Mouse (Mus musculus) limb, embryonic 11.5 days (tissue): ENCODE measurements at regions not wholly inside any gene's neighbourhood (a gene's known extent, or its start where the extent isn't known, plus 50 kb on each side); places are given as distances from the start of the nearest gene placed in this dataset.

Source experiments
- ATAC-seq: fragments of 200-750 bp; cut with Nextera tagmentation; 2 replicates; pipeline ENCODE4 v1.8.0; 2017; ENCODE audit warnings: low read depth; ENCODE audit not compliant: insufficient number of reproducible peaks, low FRiP score, low TSS enrichment
- DNase-seq: peaks from one replicate; pipeline ENCODE4 v3.0.0-alpha.2; 2015; ENCODE audit warnings: low spot score
- H3K27ac ChIP-seq: fragments of 300-500 bp; sonication (generic); replicated peaks from 2 replicates; pipeline ENCODE4 v1.5.1; 2014; ENCODE audit warnings: low read depth, mild to moderate bottlenecking, low read length
- H3K27me3 ChIP-seq: fragments of 300-500 bp; sonication (generic); 2 replicates; pipeline ENCODE4 v1.6.1; 2014; ENCODE audit warnings: mild to moderate bottlenecking, low read length, mixed read lengths; ENCODE audit not compliant: control insufficient read depth, insufficient read depth
- H3K36me3 ChIP-seq: fragments of 300-500 bp; sonication (generic); 2 replicates; pipeline ENCODE4 v1.6.1; 2014; ENCODE audit warnings: mild to moderate bottlenecking, low read length, moderate library complexity, mixed read lengths; ENCODE audit not compliant: control insufficient read depth, insufficient read depth
- H3K4me1 ChIP-seq: fragments of 300-500 bp; sonication (generic); 2 replicates; pipeline ENCODE4 v1.6.1; 2014; ENCODE audit warnings: low read length, mixed read lengths; ENCODE audit not compliant: control insufficient read depth, insufficient read depth
- H3K4me2 ChIP-seq: fragments of 300-500 bp; sonication (generic); 2 replicates; pipeline ENCODE4 v1.6.1; 2014; ENCODE audit warnings: low read depth, mild to moderate bottlenecking, moderate library complexity; ENCODE audit not compliant: severe bottlenecking
- H3K4me3 ChIP-seq: fragments of 300-500 bp; sonication (generic); 2 replicates; pipeline ENCODE4 v1.5.1; 2014; ENCODE audit warnings: low read depth, low read length
- H3K9ac ChIP-seq: fragments of 300-500 bp; sonication (generic); 2 replicates; pipeline ENCODE4 v1.6.1; 2014; ENCODE audit warnings: mild to moderate bottlenecking, low read length
- H3K9me3 ChIP-seq: fragments of 300-500 bp; sonication (generic); 2 replicates; pipeline ENCODE4 v1.6.1; 2016; ENCODE audit warnings: low read length; ENCODE audit not compliant: control insufficient read depth
- WGBS: fragments of 180-500 bp; shearing (Covaris S2); extraction: QIAGEN DNeasy Blood & Tissue Kit; methylation state at CpG from one replicate; pipeline ENCODE4 v1.1.7; 2014; 5-methylcytosine and 5-hydroxymethylcytosine counted together

GRCm38 (mm10) chr7:133457436-133458324, 144.3 kb downstream of the Tex36 start:
- peak; percentile 41 for DNase-seq
- no peak overlapping the region for H3K4me3 ChIP-seq
- ATAC-seq = no peak
- no peaks in the 10 kb centered on the region for H3K36me3 ChIP-seq
- H3K27me3 ChIP-seq = no peaks in the 10 kb centered on the region
- H3K9me3 ChIP-seq = no peaks in the 10 kb centered on the region
- H3K4me1 ChIP-seq = 0 out of 2 replicates have a peak, but pooled peaks cover 2% of the 10 kb centered on the region
- peak overlapping the region; percentile 53; the same call in 1 of the 2 replicates for H3K27ac ChIP-seq
- WGBS = 40% methylated on average over 16 of the region's 16 CpGs
- H3K9ac ChIP-seq = no peak overlapping the region
- H3K4me2 ChIP-seq = no peak overlapping the region

GRCm38 (mm10) chr7:133450246-133450645, 151.7 kb downstream of the Tex36 start:
- Histone ChIP-seq H3K9ac (no peak overlapping the region), H3K4me2 (no peak overlapping the region), H3K4me3 (no peak overlapping the region), H3K27ac (no peak overlapping the region), H3K9me3 (no peaks in the 10 kb centered on the region), H3K36me3 (no peaks in the 10 kb centered on the region), H3K27me3 (no peaks in the 10 kb centered on the region), H3K4me1 (peaks cover 5% of the 10 kb centered on the region; the same call in 1 of the 2 replicates)
- ATAC-seq (no peak), DNase-seq (no peak)
- WGBS = 62% methylated on average over 7 of the region's 7 CpGs

DNA sequence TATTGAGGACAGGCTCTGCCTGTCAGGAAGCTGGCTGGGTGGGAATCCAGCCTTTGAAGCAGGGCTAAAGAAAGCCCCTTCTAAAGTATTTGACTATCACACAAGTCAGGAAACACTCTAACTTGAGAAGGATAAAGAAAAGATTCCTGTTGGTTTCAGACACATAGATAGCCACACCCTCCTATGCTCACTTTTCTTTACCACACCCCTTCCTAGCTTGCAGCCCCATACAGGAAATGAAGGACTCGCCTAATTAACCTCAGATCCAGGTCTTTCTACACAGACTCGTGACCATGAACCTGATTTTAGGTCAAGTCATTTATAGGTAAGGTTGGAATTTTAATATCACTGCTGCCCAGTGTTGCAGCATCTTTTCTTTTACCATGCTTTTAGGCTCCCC, 154.9 kb downstream of the Tex36 start:
- Histone ChIP-seq H3K27ac (no peak overlapping the region), H3K36me3 (no peaks in the 10 kb centered on the region), H3K9me3 (no peaks in the 10 kb centered on the region), H3K4me1 (peaks cover 5% of the 10 kb centered on the region; the same call in 1 of the 2 replicates), H3K27me3 (no peaks in the 10 kb centered on the region), H3K4me3 (no peak overlapping the region), H3K4me2 (no peak overlapping the region), H3K9ac (no peak overlapping the region)
- ATAC-seq (no peak), DNase-seq (no peak)
- 6% methylated on average over 2 of the region's 2 CpGs for WGBS

DNA sequence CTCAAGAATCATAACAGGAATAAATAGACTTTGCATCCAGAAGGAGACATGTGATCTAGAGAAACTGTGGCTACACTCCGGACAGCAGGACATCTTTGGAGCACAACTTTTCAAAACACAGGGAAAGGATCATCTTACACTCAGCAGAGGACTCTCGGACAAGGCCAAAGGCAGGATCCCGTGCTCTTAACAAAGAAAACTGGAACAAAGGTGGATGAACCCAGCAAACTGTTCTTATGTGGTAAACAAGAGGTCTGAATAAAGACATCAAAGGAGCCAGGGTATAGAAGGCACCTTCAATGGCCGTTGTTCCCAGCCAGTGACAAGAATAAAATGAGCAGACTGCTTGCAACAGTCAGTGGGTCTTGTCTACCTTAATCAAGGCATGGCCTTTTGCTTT, 160.3 kb downstream of the Tex36 start:
- H3K4me3 ChIP-seq = no peak overlapping the region
- H3K36me3 ChIP-seq = no peaks in the 10 kb centered on the region
- H3K4me1 ChIP-seq = peaks cover 10% of the 10 kb centered on the region
- WGBS = 36% methylated on average over 4 of the region's 4 CpGs
- H3K4me2 ChIP-seq = no peak overlapping the region
- H3K27me3 ChIP-seq = no peaks in the 10 kb centered on the region
- ATAC-seq (no peak), DNase-seq (no peak)
- H3K27ac ChIP-seq = no peak overlapping the region
- no peak overlapping the region for H3K9ac ChIP-seq
- H3K9me3 ChIP-seq = no peaks in the 10 kb centered on the region

DNA sequence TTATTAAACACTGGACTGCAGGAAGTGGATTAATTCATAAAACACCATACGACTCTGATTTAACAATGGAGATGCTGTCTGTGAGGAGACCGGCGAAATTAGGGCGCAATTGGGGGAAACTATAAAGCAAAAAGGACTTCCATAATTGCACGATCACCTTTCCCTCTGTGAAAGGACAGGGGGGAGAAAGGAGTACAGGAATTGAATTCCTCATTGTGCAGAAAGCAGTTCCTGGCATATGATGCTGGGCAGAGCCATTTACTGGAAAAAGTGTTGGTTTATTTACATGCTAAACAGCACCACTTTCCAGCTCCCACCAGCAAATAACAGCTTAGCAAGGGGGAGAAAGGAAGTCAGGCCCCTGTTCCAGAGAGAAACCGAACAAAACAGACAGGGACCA, 160.8 kb downstream of the Tex36 start:
- H3K4me2 ChIP-seq = no peak overlapping the region
- no peaks in the 10 kb centered on the region for H3K9me3 ChIP-seq
- no peaks in the 10 kb centered on the region for H3K36me3 ChIP-seq
- H3K4me1 ChIP-seq = peaks cover 10% of the 10 kb centered on the region; the same call in 1 of the 2 replicates
- no peak overlapping the region for H3K4me3 ChIP-seq
- no peak overlapping the region for H3K9ac ChIP-seq
- H3K27ac ChIP-seq = no peak overlapping the region
- WGBS = 61% methylated on average over 6 of the region's 6 CpGs
- DNase-seq = no peak
- no peak for ATAC-seq
- no peaks in the 10 kb centered on the region for H3K27me3 ChIP-seq

GRCm38 (mm10) chr7:133440711-133441110, 161.2 kb downstream of the Tex36 start:
- no peak for DNase-seq
- H3K36me3 ChIP-seq = no peaks in the 10 kb centered on the region
- no peaks in the 10 kb centered on the region for H3K9me3 ChIP-seq
- H3K4me3 ChIP-seq = no peak overlapping the region
- 59% methylated on average over 12 of the region's 12 CpGs for WGBS
- no peak overlapping the region for H3K9ac ChIP-seq
- no peaks in the 10 kb centered on the region for H3K27me3 ChIP-seq
- ATAC-seq = no peak
- no peak overlapping the region for H3K27ac ChIP-seq
- H3K4me1 ChIP-seq = peaks cover 10% of the 10 kb centered on the region; the same call in 1 of the 2 replicates
- no peak overlapping the region for H3K4me2 ChIP-seq

GRCm38 (mm10) chr7:133440086-133440485, 161.9 kb downstream of the Tex36 start:
- H3K4me1 ChIP-seq = peaks cover 10% of the 10 kb centered on the region; the same call in 1 of the 2 replicates
- H3K9me3 ChIP-seq = no peaks in the 10 kb centered on the region
- no peak overlapping the region for H3K27ac ChIP-seq
- WGBS = 78% methylated on average over 6 of the region's 6 CpGs
- no peak overlapping the region for H3K4me3 ChIP-seq
- ATAC-seq (no peak), DNase-seq (no peak)
- no peaks in the 10 kb centered on the region for H3K27me3 ChIP-seq
- H3K4me2 ChIP-seq = no peak overlapping the region
- H3K9ac ChIP-seq = no peak overlapping the region
- no peaks in the 10 kb centered on the region for H3K36me3 ChIP-seq

DNA sequence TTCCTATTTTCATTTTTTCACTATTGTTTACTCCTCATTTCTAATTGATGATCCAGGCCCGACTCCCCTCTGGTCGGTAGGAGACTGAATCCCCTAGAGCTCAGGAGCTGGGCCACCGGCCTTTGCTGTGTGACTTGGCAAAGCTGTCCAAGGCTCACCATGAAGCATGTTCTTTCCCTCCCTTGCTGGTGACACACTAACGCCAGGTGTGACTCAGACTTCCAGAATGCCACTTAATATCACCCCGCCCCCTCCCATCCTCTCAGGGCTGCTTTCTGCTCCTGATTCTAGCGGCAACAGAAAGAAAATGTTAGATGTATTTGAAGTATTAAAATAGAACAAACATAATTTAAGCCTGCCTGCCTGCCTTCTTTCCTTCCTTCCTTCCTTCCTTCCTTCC, 163.3 kb downstream of the Tex36 start:
- no peaks in the 10 kb centered on the region for H3K27me3 ChIP-seq
- H3K27ac ChIP-seq = no peak overlapping the region
- H3K9me3 ChIP-seq = no peaks in the 10 kb centered on the region; the same call in 1 of the 2 replicates
- H3K9ac ChIP-seq = no peak overlapping the region
- ATAC-seq = no peak
- H3K36me3 ChIP-seq = no peaks in the 10 kb centered on the region
- no peak for DNase-seq
- H3K4me1 ChIP-seq = peaks cover 10% of the 10 kb centered on the region; the same call in 1 of the 2 replicates
- WGBS = 61% methylated on average over 6 of the region's 6 CpGs
- H3K4me3 ChIP-seq = no peak overlapping the region
- no peak overlapping the region for H3K4me2 ChIP-seq
